Mouse (Mus musculus): ENCODE data around the gene Nacc1.
"Not testable (repeated sequence)": the region's sequence is repeated elsewhere in the genome, so short reads cannot be mapped to it uniquely, and the experiment has no call there.

The Nacc1 gene

GRCm38 (mm10) chr8:84646800-84647199, 40.9 kb downstream of the Nacc1 start:
- no peak for DNase-seq (ENCODE audit: low read depth in 1 of 2, low spot score in 2 of 2)

GRCm38 (mm10) chr8:84643019-84643418, 44.6 kb downstream of the Nacc1 start:
- DNase-seq (ENCODE audit: low read depth in 1 of 2, low spot score in 2 of 2), result no peak

- DNase-seq (ENCODE audit: low read depth in 1 of 2, low spot score in 2 of 2), result no peak
These were observed 45.9 kb downstream of the Nacc1 start for GRCm38 (mm10) chr8:84641578-84642361.

- no peak for DNase-seq (ENCODE audit: low read depth in 1 of 2, low spot score in 2 of 2)
These were observed 46.9 kb downstream of the Nacc1 start for GRCm38 (mm10) chr8:84640617-84641294.

GRCm38 (mm10) chr8:84640010-84640588, 47.6 kb downstream of the Nacc1 start:
- DNase-seq (ENCODE audit: low read depth in 1 of 2, low spot score in 2 of 2), result no peak

GRCm38 (mm10) chr8:84639162-84640009, 48.3 kb downstream of the Nacc1 start:
- DNase-seq (ENCODE audit: low read depth in 1 of 2, low spot score in 2 of 2), result peak; percentile 82 to 88

- DNase-seq (ENCODE audit: low read depth in 1 of 2, low spot score in 2 of 2), result no peak
These were observed 49.0 kb downstream of the Nacc1 start for GRCm38 (mm10) chr8:84638555-84639161.

GRCm38 (mm10) chr8:84637946-84638554, 49.6 kb downstream of the Nacc1 start:
- no peak for DNase-seq (ENCODE audit: low read depth in 1 of 2, low spot score in 2 of 2)

- DNase-seq (ENCODE audit: low read depth in 1 of 2, low spot score in 2 of 2), result no peak
These were observed 51.5 kb downstream of the Nacc1 start for GRCm38 (mm10) chr8:84636051-84636691.

- DNase-seq (ENCODE audit: low read depth in 1 of 2, low spot score in 2 of 2), result no peak
These were observed 52.1 kb downstream of the Nacc1 start for GRCm38 (mm10) chr8:84635397-84636050.

GRCm38 (mm10) chr8:84634849-84635304, 52.8 kb downstream of the Nacc1 start:
- DNase-seq (ENCODE audit: low read depth in 1 of 2, low spot score in 2 of 2), result no peak

GRCm38 (mm10) chr8:84633841-84634584, 53.6 kb downstream of the Nacc1 start:
- DNase-seq (ENCODE audit: low read depth in 1 of 2, low spot score in 2 of 2), result no peak

- no peak for DNase-seq (ENCODE audit: low read depth in 1 of 2, low spot score in 2 of 2)
These were observed 55.8 kb downstream of the Nacc1 start for GRCm38 (mm10) chr8:84631813-84632212.

GRCm38 (mm10) chr8:84630145-84630544, 57.5 kb downstream of the Nacc1 start:
- DNase-seq (ENCODE audit: low read depth in 1 of 2, low spot score in 2 of 2), result no peak

- no peak for DNase-seq (ENCODE audit: low read depth in 1 of 2, low spot score in 2 of 2)
These were observed 58.1 kb downstream of the Nacc1 start for GRCm38 (mm10) chr8:84629586-84629985.

GRCm38 (mm10) chr8:84623425-84623824, 64.2 kb downstream of the Nacc1 start:
- DNase-seq (ENCODE audit: low read depth in 1 of 2, low spot score in 2 of 2), result not testable (repeated sequence)

- DNase-seq (ENCODE audit: low read depth in 1 of 2, low spot score in 2 of 2), result no peak
These were observed 66.5 kb downstream of the Nacc1 start for GRCm38 (mm10) chr8:84621102-84621625.

Data from monocyte, adult 2 months (primary cell).